Mouse (Mus musculus) neural tube, embryonic 14.5 days (tissue): ENCODE measurements around the gene Wfdc16. TPM values are rescaled to one million over a fixed set of nuclear protein-coding genes. Genes with fewer than 3 reads are reported as not detected.

Experiments used
- polyA plus RNA-seq: library from polyadenylated mRNA; unstranded; fragments of >200 nt; fragmentation: Nextera tagmentation; extraction: Ambion mirVana; gene quantifications from 2 replicates; pipeline ENCODE4 v1.2.1, GENCODE M21; 2014

Wfdc16 gene
- polyA plus RNA-seq, 1 experiment from 2014 or later, result not detected

Other genes starting within 250 kb of the Wfdc16 start
- not detected in 2 replicates for gene Slpi, start 249.7 kb downstream of the Wfdc16 start, polyA plus RNA-seq
- gene Rbpjl, start 235.7 kb downstream of the Wfdc16 start, polyA plus RNA-seq, result 0.11 and 0.17 TPM in 2 replicates
- gene Matn4, start 233.6 kb downstream of the Wfdc16 start, polyA plus RNA-seq, result 0.36 and 0.82 TPM in 2 replicates
- 3.6 and 7.1 TPM in 2 replicates for gene Sdc4, start 194.9 kb downstream of the Wfdc16 start, polyA plus RNA-seq
- 88.9 and 96.3 TPM in 2 replicates for gene Sys1, start 181.8 kb downstream of the Wfdc16 start, polyA plus RNA-seq
- 3.0 and 3.1 TPM in 2 replicates for gene Gm20458, start 177.8 kb downstream of the Wfdc16 start, polyA plus RNA-seq
- gene Trp53tg5, start 165.1 kb downstream of the Wfdc16 start, polyA plus RNA-seq, result not detected in 2 replicates
- gene Dbndd2, start 152.7 kb downstream of the Wfdc16 start, polyA plus RNA-seq, result 13.7 and 15.6 TPM in 2 replicates
- 96.6 and 118 TPM in 2 replicates for gene Pigt, start 141.3 kb downstream of the Wfdc16 start, polyA plus RNA-seq
- gene Wfdc2, start 76.4 kb downstream of the Wfdc16 start, polyA plus RNA-seq, result 0.76 and 1.4 TPM in 2 replicates
- gene Spint3, start 65.3 kb downstream of the Wfdc16 start, polyA plus RNA-seq, result not detected in 2 replicates
- not detected in 2 replicates for gene Wfdc6a, start 53.3 kb downstream of the Wfdc16 start, polyA plus RNA-seq
- gene Eppin, start 45.2 kb downstream of the Wfdc16 start, polyA plus RNA-seq, result not detected in 2 replicates
- gene Wfdc6b, start 25.3 kb downstream of the Wfdc16 start, polyA plus RNA-seq, result not detected in 2 replicates
- not detected in 2 replicates for gene Wfdc8, start 25.2 kb downstream of the Wfdc16 start, polyA plus RNA-seq
- not detected in 2 replicates for gene Wfdc10, start 17.2 kb upstream of the Wfdc16 start, polyA plus RNA-seq
- not detected in 2 replicates for gene Wfdc9, start 17.8 kb upstream of the Wfdc16 start, polyA plus RNA-seq
- gene Wfdc11, start 35.3 kb upstream of the Wfdc16 start, polyA plus RNA-seq, result not detected in 2 replicates
- gene Wfdc13, start 46.3 kb upstream of the Wfdc16 start, polyA plus RNA-seq, result not detected in 2 replicates
- gene Spint4, start 59.7 kb upstream of the Wfdc16 start, polyA plus RNA-seq, result not detected in 2 replicates
- gene Spint5, start 76.5 kb upstream of the Wfdc16 start, polyA plus RNA-seq, result not detected in 2 replicates
- gene Wfdc3, start 107.1 kb upstream of the Wfdc16 start, polyA plus RNA-seq, result 0.77 and 1.2 TPM in 2 replicates
- 49.0 and 56.0 TPM in 2 replicates for gene Dnttip1, start 107.2 kb upstream of the Wfdc16 start, polyA plus RNA-seq
- gene Ube2c, start 131.1 kb upstream of the Wfdc16 start, polyA plus RNA-seq, result 30.6 and 38.9 TPM in 2 replicates
- 1.9 and 6.4 TPM in 2 replicates for gene Tnnc2, start 141.2 kb upstream of the Wfdc16 start, polyA plus RNA-seq
- gene Snx21, start 147.0 kb upstream of the Wfdc16 start, polyA plus RNA-seq, result 31.6 and 41.1 TPM in 2 replicates
- 21.0 and 24.2 TPM in 2 replicates for gene Acot8, start 166.1 kb upstream of the Wfdc16 start, polyA plus RNA-seq
- 16.9 and 19.0 TPM in 2 replicates for gene Zswim3, start 166.3 kb upstream of the Wfdc16 start, polyA plus RNA-seq
- gene Zswim1, start 183.9 kb upstream of the Wfdc16 start, polyA plus RNA-seq, result 28.1 and 29.3 TPM in 2 replicates
- 0.27 TPM in 1 of 2 replicates, not detected in the other for gene Spata25, start 189.7 kb upstream of the Wfdc16 start, polyA plus RNA-seq
- gene Ctsa, start 194.1 kb upstream of the Wfdc16 start, polyA plus RNA-seq, result 81.2 and 102 TPM in 2 replicates
- 5.8 and 7.2 TPM in 2 replicates for gene Neurl2, start 194.7 kb upstream of the Wfdc16 start, polyA plus RNA-seq
- gene Pltp, start 218.9 kb upstream of the Wfdc16 start, polyA plus RNA-seq, result 59.0 and 136 TPM in 2 replicates
- gene Pcif1, start 240.5 kb upstream of the Wfdc16 start, polyA plus RNA-seq, result 78.0 and 82.1 TPM in 2 replicates